Mouse (Mus musculus) C2C12 (cell line): ENCODE results near the gene Nudt2. TPM values are rescaled to one million over a fixed set of nuclear protein-coding genes. Genes with fewer than 3 reads are reported as not detected.

Experiments used
- H3K27me3 ChIP-seq: one replicate; pipeline ENCODE4 v1.6.1; 2011; ENCODE audit not compliant: control insufficient read depth, insufficient read depth, insufficient read length
- H3K36me3 ChIP-seq: one replicate; pipeline ENCODE4 v1.6.1; 2011; ENCODE audit not compliant: control insufficient read depth, insufficient read depth
- H3K4me3 ChIP-seq: one replicate; pipeline ENCODE4 v1.5.1; 2011; ENCODE audit warnings: mild to moderate bottlenecking, control low read depth; ENCODE audit not compliant: poor library complexity, insufficient read depth, severe bottlenecking
- H3K79me2 ChIP-seq: one replicate; pipeline ENCODE4 v1.6.1; 2011; ENCODE audit not compliant: control insufficient read depth, insufficient read depth
- H3K79me3 ChIP-seq: one replicate; pipeline ENCODE4 v1.6.1; 2011; ENCODE audit warnings: low read depth, control low read depth
- H3ac ChIP-seq: one replicate; pipeline ENCODE3; 2011; ENCODE audit warnings: low read depth; ENCODE audit not compliant: control insufficient read depth, insufficient read length
- CEBPB ChIP-seq: IDR thresholded peaks from one replicate; pipeline ENCODE4 v1.6.1; 2011; ENCODE audit warnings: low read depth, mild to moderate bottlenecking, control low read depth, moderate library complexity
- CTCF ChIP-seq: IDR thresholded peaks from one replicate; pipeline ENCODE4 v1.5.1; 2011; ENCODE audit not compliant: control insufficient read depth, insufficient read depth, insufficient read length
- FOSL1 ChIP-seq: IDR thresholded peaks from one replicate; pipeline ENCODE4 v1.8.0; 2011; ENCODE audit warnings: mild to moderate bottlenecking, low read length; ENCODE audit not compliant: poor library complexity, insufficient read depth, severe bottlenecking
- MAX ChIP-seq: IDR thresholded peaks from one replicate; pipeline ENCODE4 v1.6.1; 2011; ENCODE audit warnings: mild to moderate bottlenecking, control low read depth
- MYOD1 ChIP-seq: IDR thresholded peaks from one replicate; pipeline ENCODE4 v1.6.1; 2011; ENCODE audit warnings: low read depth; ENCODE audit not compliant: control insufficient read depth, insufficient read length
- MYOG ChIP-seq: IDR thresholded peaks from one replicate; pipeline ENCODE4 v1.6.1; 2011; ENCODE audit not compliant: control insufficient read depth, insufficient read length; ENCODE audit errors: extremely low read depth
- USF1 ChIP-seq: IDR thresholded peaks from one replicate; pipeline ENCODE4 v1.6.1; 2011; ENCODE audit warnings: low read depth, mild to moderate bottlenecking, control low read depth, moderate library complexity
- polyA plus RNA-seq: library from polyadenylated mRNA; unstranded; fragments of >200 nt; fragmentation: generic; extraction: Trizol; gene quantifications from one replicate; pipeline ENCODE4 v1.2.1, GENCODE M21; 2012; ENCODE audit warnings: missing spikeins

The Nudt2 gene
- polyA plus RNA-seq, 1 experiment: 27.3 TPM

- Histone ChIP-seq H3K79me2 (no peaks in the 10 kb centered on the region), H3K27me3 (peaks cover 18% of the 10 kb centered on the region), H3ac (peak overlapping the region; percentile 7), H3K36me3 (no peaks in the 10 kb centered on the region), H3K4me3 (no peak overlapping the region), H3K79me3 (no peaks in the 10 kb centered on the region)
- TF ChIP-seq MYOD1: no peak
- no peak for TF ChIP-seq CTCF
- TF ChIP-seq MAX: no peak
- TF ChIP-seq MYOG: no peak
- no peak for TF ChIP-seq CEBPB
- TF ChIP-seq FOSL1: no peak
- no peak for TF ChIP-seq USF1
Observed at GRCm38 (mm10) chr4:41507326-41507924, 42.5 kb downstream of the Nudt2 start.

- H3K79me3 ChIP-seq: no peaks in the 10 kb centered on the region
- no peak overlapping the region for H3ac ChIP-seq
- TF ChIP-seq CTCF (no peak), MYOD1 (no peak), FOSL1 (no peak), MYOG (no peak), CEBPB (no peak), MAX (no peak), USF1 (no peak)
- no peaks in the 10 kb centered on the region for H3K79me2 ChIP-seq
- peaks cover 18% of the 10 kb centered on the region for H3K27me3 ChIP-seq
- no peak overlapping the region for H3K4me3 ChIP-seq
- no peaks in the 10 kb centered on the region for H3K36me3 ChIP-seq
Observed at GRCm38 (mm10) chr4:41507998-41508397, 43.0 kb downstream of the Nudt2 start.

- Histone ChIP-seq H3K36me3 (no peaks in the 10 kb centered on the region), H3K79me3 (no peaks in the 10 kb centered on the region), H3K79me2 (no peaks in the 10 kb centered on the region), H3K27me3 (peaks cover 27% of the 10 kb centered on the region), H3ac (no peak overlapping the region), H3K4me3 (no peak overlapping the region)
- no peak for TF ChIP-seq MYOD1
- TF ChIP-seq CEBPB: no peak
- no peak for TF ChIP-seq FOSL1
- TF ChIP-seq CTCF: no peak
- TF ChIP-seq MYOG: no peak
- TF ChIP-seq USF1: no peak
- no peak for TF ChIP-seq MAX
Observed at GRCm38 (mm10) chr4:41513309-41513708, 48.4 kb downstream of the Nudt2 start.

GRCm38 (mm10) chr4:41513714-41514113 lies 48.8 kb downstream of the Nudt2 start:
- no peak overlapping the region for H3ac ChIP-seq
- H3K79me2 ChIP-seq: no peaks in the 10 kb centered on the region
- H3K4me3 ChIP-seq: no peak overlapping the region
- H3K27me3 ChIP-seq: peaks cover 28% of the 10 kb centered on the region
- no peaks in the 10 kb centered on the region for H3K36me3 ChIP-seq
- no peaks in the 10 kb centered on the region for H3K79me3 ChIP-seq
- TF ChIP-seq MYOD1 (no peak), CEBPB (no peak), USF1 (no peak), CTCF (no peak), MYOG (no peak), MAX (no peak), FOSL1 (no peak)

- Histone ChIP-seq H3K4me3 (no peak within 1 kb of the TSS), H3K79me2 (no peaks in the 10 kb centered on the region), H3K36me3 (no peaks in the 10 kb centered on the region), H3K79me3 (no peaks in the 10 kb centered on the region), H3K27me3 (peaks cover 30% of the 10 kb centered on the region), H3ac (no peak within 1 kb of the TSS)
- TF ChIP-seq CEBPB: no peak
Observed at GRCm38 (mm10) chr4:41517233-41517632, 52.3 kb downstream of the Nudt2 start, which contains the start of gene 1110017D15Rik. 1110017D15Rik (minus strand) TSS chr4:41517333.

GRCm38 (mm10) chr4:41518349-41518748 lies 53.4 kb downstream of the Nudt2 start:
- Histone ChIP-seq H3ac (no peak overlapping the region), H3K79me3 (no peaks in the 10 kb centered on the region), H3K4me3 (no peak overlapping the region), H3K27me3 (peaks cover 30% of the 10 kb centered on the region), H3K79me2 (no peaks in the 10 kb centered on the region), H3K36me3 (no peaks in the 10 kb centered on the region)
- TF ChIP-seq USF1: no peak
- no peak for TF ChIP-seq FOSL1
- TF ChIP-seq MAX: no peak
- TF ChIP-seq MYOD1: no peak
- TF ChIP-seq MYOG: no peak
- no peak for TF ChIP-seq CTCF
- no peak for TF ChIP-seq CEBPB
